18 mouse cellular contexts compared by ENCODE assay signal in genomic region chr2:49415868-49416267, GRCm38 (mm10).
"Had no signal": no experiment of that assay in that cellular context is flagged by ENCODE, and none has a peak within 500 bp of the region (broad histone marks: within the 10 kb centered on the region; RNA-seq: fewer than 3 reads in every experiment).

No protein-coding gene starts in this region.

- H3K4me2 ChIP-seq: kidney, embryonic 15.5 days; limb, embryonic 13.5 days; neural tube, embryonic 12.5 days; stomach, embryonic 15.5 days had no signal

- H3K36me3 ChIP-seq: kidney, embryonic 15.5 days; limb, embryonic 13.5 days; midbrain, embryonic 10.5 days; neural tube, embryonic 12.5 days; stomach, embryonic 15.5 days had no signal

- H3K9ac ChIP-seq: kidney, embryonic 15.5 days; limb, embryonic 13.5 days; liver, embryonic 14.5 days; neural tube, embryonic 12.5 days; stomach, embryonic 15.5 days had no signal

- H3K27ac ChIP-seq: kidney, embryonic 15.5 days; limb, embryonic 13.5 days; liver, embryonic 14.5 days; midbrain, embryonic 10.5 days; neural tube, embryonic 12.5 days; stomach, embryonic 15.5 days had no signal

- ATAC-seq: intestine, embryonic 16.5 days; lung, postnatal 0 days had no signal

- H3K27me3 ChIP-seq: kidney, embryonic 15.5 days; limb, embryonic 13.5 days; neural tube, embryonic 12.5 days; stomach, embryonic 15.5 days had no signal

- H3K9me3 ChIP-seq: kidney, embryonic 15.5 days; limb, embryonic 13.5 days; midbrain, embryonic 10.5 days; neural tube, embryonic 12.5 days; stomach, embryonic 15.5 days had no signal

- H3K4me1 ChIP-seq: kidney, embryonic 15.5 days; limb, embryonic 13.5 days; midbrain, embryonic 10.5 days; neural tube, embryonic 12.5 days; stomach, embryonic 15.5 days had no signal

- DNase-seq: kidney, adult 2 months; kidney, postnatal 14 days; left cerebral cortex, postnatal 4 days; lung, adult 18-20 months; lung, postnatal 36 days; midbrain, embryonic 14.5 days; right cerebral cortex, postnatal 14 days; thymus, adult 2 months; thymus, postnatal 25 days had no signal

- H3K4me3 ChIP-seq: kidney, embryonic 15.5 days; limb, embryonic 13.5 days; midbrain, embryonic 10.5 days; myocyte; neural tube, embryonic 12.5 days; stomach, embryonic 15.5 days had no signal
